Mouse (Mus musculus) lung, postnatal 0 days (tissue): ENCODE results near the gene Cpm. TPM values are rescaled to one million over a fixed set of nuclear protein-coding genes. Genes with fewer than 3 reads are reported as not detected.

Experiments
- ATAC-seq: fragments of 200-750 bp; cut with Nextera tagmentation; 2 replicates; pipeline ENCODE4 v1.8.0; 2017; ENCODE audit warnings: moderate library complexity
- DNase-seq: peaks from one replicate; pipeline ENCODE4 v3.0.0-alpha.2; 2016; ENCODE audit warnings: low spot score
- H3K27ac ChIP-seq: fragments of 300-500 bp; sonication (generic); 2 replicates; pipeline ENCODE4 v1.5.1; 2014; ENCODE audit warnings: antibody characterized with exemption, mild to moderate bottlenecking, low read length, mixed read lengths
- H3K27me3 ChIP-seq: fragments of 300-500 bp; sonication (generic); replicated peaks from 2 replicates; pipeline ENCODE4 v1.6.1; 2014; ENCODE audit warnings: low read length, mixed read lengths; ENCODE audit not compliant: insufficient read depth
- H3K36me3 ChIP-seq: fragments of 300-500 bp; sonication (generic); 2 replicates; pipeline ENCODE4 v1.6.1; 2014; ENCODE audit warnings: low read length, mixed read lengths; ENCODE audit not compliant: insufficient read depth
- H3K4me1 ChIP-seq: fragments of 300-500 bp; sonication (generic); 2 replicates; pipeline ENCODE4 v1.6.1; 2014; ENCODE audit warnings: antibody characterized with exemption, low read depth, low read length, mixed read lengths; ENCODE audit not compliant: insufficient read depth
- H3K4me2 ChIP-seq: fragments of 300-500 bp; sonication (generic); replicated peaks from 2 replicates; pipeline ENCODE4 v1.6.1; 2014; ENCODE audit warnings: low read depth, mild to moderate bottlenecking, low read length, moderate library complexity, mixed read lengths
- H3K4me3 ChIP-seq: fragments of 300-500 bp; sonication (generic); 2 replicates; pipeline ENCODE4 v1.5.1; 2014; ENCODE audit warnings: low read depth, low read length
- H3K9ac ChIP-seq: fragments of 300-500 bp; sonication (generic); replicated peaks from 2 replicates; pipeline ENCODE4 v1.6.1; 2014; ENCODE audit warnings: low read depth, mild to moderate bottlenecking
- H3K9me3 ChIP-seq: fragments of 300-500 bp; sonication (generic); 2 replicates; pipeline ENCODE4 v1.6.1; 2016; ENCODE audit warnings: low read length, mixed read lengths
- CTCF ChIP-seq: IDR thresholded peaks from 2 replicates; pipeline ENCODE4 v1.5.1; 2016; ENCODE audit warnings: antibody characterized with exemption, mild to moderate bottlenecking
- EP300 ChIP-seq: IDR thresholded peaks from 2 replicates; pipeline ENCODE4 v1.6.1; 2016; ENCODE audit warnings: antibody characterized with exemption, mild to moderate bottlenecking, control low read depth
- WGBS: fragments of 180-500 bp; shearing (Covaris S2); extraction: QIAGEN DNeasy Blood & Tissue Kit; methylation state at CpG from one replicate; pipeline ENCODE4 v1.1.7; 2014; 5-methylcytosine and 5-hydroxymethylcytosine counted together
- polyA plus RNA-seq: library from polyadenylated mRNA; unstranded; fragments of >200 nt; fragmentation: Nextera tagmentation; extraction: Ambion mirVana; gene quantifications from 2 replicates; pipeline ENCODE4 v1.2.1, GENCODE M21; 2015

Gene Cpm
- polyA plus RNA-seq, 1 experiment from 2014 or later, result 250 TPM

GRCm38 (mm10) chr10:117705806-117706205, 76.5 kb downstream of the Cpm start:
- no peak overlapping the region for H3K9ac ChIP-seq
- H3K4me1 ChIP-seq, result 0 out of 2 replicates have a peak, but pooled peaks cover 4% of the 10 kb centered on the region
- no peak overlapping the region for H3K4me3 ChIP-seq
- H3K36me3 ChIP-seq, result peaks cover 25% of the 10 kb centered on the region
- TF ChIP-seq EP300 (no peak), CTCF (no peak)
- no peak overlapping the region for H3K4me2 ChIP-seq
- no peak overlapping the region for H3K27ac ChIP-seq
- H3K9me3 ChIP-seq, result no peaks in the 10 kb centered on the region
- no peaks in the 10 kb centered on the region for H3K27me3 ChIP-seq
- DNase-seq (no peak), ATAC-seq (no peak)

- Histone ChIP-seq H3K4me3 (no peak overlapping the region), H3K4me1 (peaks cover 8% of the 10 kb centered on the region; the same call in 1 of the 2 replicates), H3K4me2 (no peak overlapping the region), H3K9ac (no peak overlapping the region), H3K9me3 (no peaks in the 10 kb centered on the region), H3K27me3 (no peaks in the 10 kb centered on the region), H3K36me3 (peaks cover 25% of the 10 kb centered on the region), H3K27ac (no peak overlapping the region)
- DNase-seq (no peak), ATAC-seq (no peak)
- 77% methylated on average over 6 of the region's 6 CpGs for WGBS
- TF ChIP-seq EP300 (no peak), CTCF (no peak)
Observed at GRCm38 (mm10) chr10:117706440-117706839, 77.1 kb downstream of the Cpm start.

- ATAC-seq (no peak), DNase-seq (no peak)
- H3K9me3 ChIP-seq, result no peaks in the 10 kb centered on the region
- H3K4me2 ChIP-seq, result no peak overlapping the region
- no peak overlapping the region for H3K4me3 ChIP-seq
- H3K36me3 ChIP-seq, result peaks cover 18% of the 10 kb centered on the region
- no peak overlapping the region for H3K9ac ChIP-seq
- no peaks in the 10 kb centered on the region for H3K27me3 ChIP-seq
- TF ChIP-seq EP300 (no peak), CTCF (no peak)
- no peak overlapping the region for H3K27ac ChIP-seq
- H3K4me1 ChIP-seq, result peaks cover 10% of the 10 kb centered on the region; the same call in 1 of the 2 replicates
- 86% methylated on average over 2 of the region's 2 CpGs for WGBS
Observed at GRCm38 (mm10) chr10:117707114-117707838, 78.0 kb downstream of the Cpm start.

- Histone ChIP-seq H3K9ac (no peak overlapping the region), H3K4me2 (no peak overlapping the region; the same call in 1 of the 2 replicates), H3K4me3 (no peak overlapping the region), H3K36me3 (peaks cover 12% of the 10 kb centered on the region), H3K27ac (no peak overlapping the region), H3K9me3 (no peaks in the 10 kb centered on the region), H3K4me1 (peaks cover 10% of the 10 kb centered on the region; the same call in 1 of the 2 replicates), H3K27me3 (no peaks in the 10 kb centered on the region)
- TF ChIP-seq EP300 (no peak), CTCF (no peak)
- WGBS, result 96% methylated on average over 2 of the region's 2 CpGs
- no peak for DNase-seq
- no peak for ATAC-seq
Observed at GRCm38 (mm10) chr10:117708376-117708775, 79.1 kb downstream of the Cpm start.

- Histone ChIP-seq H3K9ac (no peak overlapping the region; the same call in 1 of the 2 replicates), H3K9me3 (no peaks in the 10 kb centered on the region), H3K4me2 (peak overlapping the region; percentile 72), H3K4me3 (peak overlapping the region; percentile 98; the same call in 1 of the 2 replicates), H3K27ac (peak overlapping the region; percentile 43; the same call in 1 of the 2 replicates), H3K36me3 (peaks cover 10% of the 10 kb centered on the region), H3K27me3 (no peaks in the 10 kb centered on the region), H3K4me1 (peaks cover 10% of the 10 kb centered on the region; the same call in 1 of the 2 replicates)
- DNase-seq (no peak), ATAC-seq (no peak)
- TF ChIP-seq EP300 (no peak), CTCF (no peak)
- 55% methylated on average over 9 of the region's 9 CpGs for WGBS
Observed at GRCm38 (mm10) chr10:117708856-117709255, 79.6 kb downstream of the Cpm start.

GRCm38 (mm10) chr10:117709326-117709830, 80.1 kb downstream of the Cpm start:
- no peaks in the 10 kb centered on the region for H3K9me3 ChIP-seq
- H3K9ac ChIP-seq, result peak overlapping the region; percentile 97
- peak overlapping the region; percentile 98 for H3K4me3 ChIP-seq
- peaks cover 9% of the 10 kb centered on the region for H3K36me3 ChIP-seq
- H3K4me1 ChIP-seq, result peaks cover 10% of the 10 kb centered on the region; the same call in 1 of the 2 replicates
- peak; percentile 55 for DNase-seq
- H3K4me2 ChIP-seq, result peak overlapping the region; percentile 72
- no peaks in the 10 kb centered on the region for H3K27me3 ChIP-seq
- TF ChIP-seq EP300 (no peak; the same call in 1 of the 2 replicates), CTCF (no peak)
- no peak for ATAC-seq
- H3K27ac ChIP-seq, result peak overlapping the region; percentile 99
- WGBS, result 24% methylated on average over 12 of the region's 12 CpGs
